Mouse (Mus musculus): Measurements from ENCODE around the gene Rnf11.

GRCm38 (mm10) chr4:109445956-109446355 is 38.6 kb downstream of the Rnf11 start:
- TF ChIP-seq CTCF (IDR thresholded peaks at IDR 0.05; ENCODE audit: low read depth, low read length) (no peak), POLR2A (IDR thresholded peaks at IDR 0.05; ENCODE audit: extremely low read depth, insufficient read depth, low read length) (no peak)

Data from liver, adult 2 months (tissue).